Mouse (Mus musculus): Measurements from ENCODE around the gene Mad2l1bp. TPM values are rescaled to one million over a fixed set of nuclear protein-coding genes. Genes with fewer than 3 reads are reported as not detected.

Gene Mad2l1bp
- polyA plus RNA-seq (2017; shearing (Covaris generic)): 62.5 TPM

DNA sequence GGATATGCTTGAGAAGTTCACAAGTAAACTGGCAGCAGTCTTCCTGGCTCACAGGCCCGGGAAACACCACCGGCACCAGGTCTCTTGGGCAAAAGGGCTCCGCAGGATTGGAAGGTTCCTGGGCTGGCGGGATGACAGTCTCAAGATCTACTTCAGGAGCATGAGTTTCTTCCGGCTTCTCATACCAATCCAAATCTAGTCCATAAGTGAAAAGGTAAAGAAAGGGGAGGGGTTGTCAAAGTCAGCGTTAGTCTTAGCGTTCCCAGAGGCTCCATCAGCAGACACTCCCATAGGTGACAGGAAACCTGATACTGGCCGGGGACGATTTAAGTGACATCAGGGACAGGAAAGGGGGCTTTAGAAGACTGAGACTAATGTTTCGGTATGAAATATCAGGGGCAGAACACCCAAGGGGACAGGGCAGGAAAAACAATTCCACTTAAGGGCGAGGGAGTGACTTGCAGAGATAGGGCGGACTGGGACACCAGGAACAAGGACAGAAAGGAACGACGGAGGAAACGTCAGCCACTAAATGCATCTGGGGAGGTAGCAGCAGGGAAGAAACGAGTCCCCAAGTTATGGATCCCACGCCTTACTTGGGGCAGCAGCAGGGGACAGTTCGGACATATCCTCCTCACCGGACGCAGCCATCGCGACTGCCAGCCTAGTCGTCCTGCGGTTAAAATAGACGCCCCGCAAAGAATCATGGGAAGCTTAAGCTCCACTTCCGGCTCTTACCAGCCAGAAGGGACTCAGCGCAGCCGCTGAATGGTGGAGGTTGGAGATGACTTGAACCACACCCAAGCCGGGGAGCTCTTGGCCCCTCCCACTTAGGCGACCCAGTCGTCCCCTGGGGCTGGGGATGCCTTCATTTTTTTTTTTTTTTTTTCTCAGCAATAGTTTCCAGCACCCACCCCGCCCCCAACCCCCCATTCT, at the start of gene Mad2l1bp:
Mad2l1bp (minus strand) TSS at position 707 of the 936 bp plus-strand sequence.

DNA sequence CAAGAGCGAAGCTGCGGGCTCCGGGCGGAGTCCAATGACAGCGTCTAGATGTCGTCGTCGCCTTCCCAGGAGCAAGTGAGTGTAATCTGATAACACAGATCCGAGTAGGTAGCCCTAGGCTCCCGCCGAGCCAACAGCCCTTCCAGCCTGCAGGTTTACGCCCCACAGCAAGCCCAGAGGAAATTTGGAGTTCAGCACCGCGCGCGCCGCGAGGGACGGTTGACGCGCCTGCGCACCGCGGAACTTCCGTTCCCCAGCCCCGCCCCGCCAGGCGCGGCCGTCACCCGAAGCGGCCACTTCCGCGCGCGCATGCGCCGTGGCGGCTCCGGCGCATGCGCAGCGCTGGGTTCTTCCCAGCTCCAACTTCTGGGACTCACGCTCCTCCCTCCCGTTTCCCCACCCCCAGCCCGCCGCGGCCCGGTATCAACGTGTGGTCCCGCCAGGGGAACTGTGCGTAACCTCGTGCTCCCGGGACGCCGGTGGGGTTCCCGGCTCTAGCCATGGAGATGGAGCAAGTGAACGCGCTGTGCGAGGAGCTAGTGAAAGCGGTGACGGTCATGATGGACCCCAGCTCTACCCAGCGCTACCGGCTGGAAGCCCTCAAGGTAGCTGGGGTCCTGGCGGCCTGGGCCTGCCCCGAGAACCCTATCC, 49.2 kb upstream of the Mad2l1bp start, which contains the start of the genes Polh and Xpo5:
Polh (minus strand) TSS at position 225 of the 651 bp plus-strand sequence.
Xpo5 (plus strand) TSS at position 362 of the 651 bp plus-strand sequence.

DNA sequence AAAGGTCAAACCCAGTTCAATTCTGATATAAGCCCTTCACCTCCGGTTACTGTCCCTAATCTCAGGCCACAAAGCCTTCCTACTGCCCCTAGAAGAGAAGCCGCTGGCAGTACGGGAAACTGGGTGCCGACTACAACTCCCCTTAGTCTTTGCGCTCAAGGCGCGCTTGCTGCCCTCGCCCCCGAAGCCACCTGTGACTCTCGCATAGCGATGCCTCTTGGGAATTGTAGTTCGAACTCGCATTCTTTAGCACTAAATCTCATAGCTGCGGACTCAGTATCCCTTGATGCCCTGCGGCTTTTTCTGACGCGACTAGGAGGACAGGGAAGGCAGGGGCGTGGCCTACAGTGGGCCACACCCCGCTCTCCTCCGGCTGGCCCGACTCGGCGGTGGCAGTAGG, 7.3 kb upstream of the Mad2l1bp start, which contains the start of gene Gtpbp2:
Gtpbp2 (plus strand) TSS at position 347 of the 400 bp plus-strand sequence.

DNA sequence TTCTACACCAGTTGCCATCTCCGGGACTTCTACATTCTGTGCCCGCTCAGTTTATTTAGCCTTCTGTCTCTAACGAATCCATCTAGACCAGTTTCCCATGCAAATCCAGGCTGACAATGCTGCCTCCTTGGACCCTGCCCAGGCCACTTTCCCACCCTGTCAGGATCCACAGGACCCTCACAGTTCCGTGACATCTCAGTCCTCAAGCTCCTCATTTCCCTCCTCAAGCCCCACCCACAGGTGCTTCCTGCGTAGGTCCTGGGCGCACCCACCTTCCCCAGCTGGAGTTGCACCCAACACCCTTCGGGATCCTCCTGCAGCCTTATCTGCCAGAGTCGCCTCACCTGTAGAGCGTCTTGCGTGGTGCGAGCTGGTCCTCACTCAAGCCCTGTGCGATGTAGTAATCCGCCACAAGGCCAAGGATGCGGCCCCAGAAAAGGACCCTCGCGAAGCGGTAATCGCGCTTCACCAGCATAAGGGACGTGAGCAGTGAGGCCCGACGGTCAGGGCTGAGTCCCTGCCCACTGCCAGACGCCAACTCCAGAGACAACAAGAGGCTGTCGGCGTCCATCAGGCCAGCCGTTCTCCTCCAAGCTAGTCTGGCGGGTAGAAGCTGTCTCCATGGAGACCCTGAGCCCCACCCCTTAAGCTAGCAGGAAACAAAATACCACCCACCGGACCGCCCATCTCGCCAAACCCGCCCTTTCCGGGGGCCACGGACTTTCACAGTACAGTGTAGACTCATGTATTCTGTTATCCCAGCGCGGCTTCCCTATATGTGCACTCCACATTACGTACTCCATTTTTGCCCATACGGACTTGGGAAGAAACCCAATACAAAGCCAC, 9.6 kb downstream of the Mad2l1bp start, which contains the start of gene Rsph9:
Rsph9 (minus strand) TSS at position 639 of the 846 bp plus-strand sequence.

DNA sequence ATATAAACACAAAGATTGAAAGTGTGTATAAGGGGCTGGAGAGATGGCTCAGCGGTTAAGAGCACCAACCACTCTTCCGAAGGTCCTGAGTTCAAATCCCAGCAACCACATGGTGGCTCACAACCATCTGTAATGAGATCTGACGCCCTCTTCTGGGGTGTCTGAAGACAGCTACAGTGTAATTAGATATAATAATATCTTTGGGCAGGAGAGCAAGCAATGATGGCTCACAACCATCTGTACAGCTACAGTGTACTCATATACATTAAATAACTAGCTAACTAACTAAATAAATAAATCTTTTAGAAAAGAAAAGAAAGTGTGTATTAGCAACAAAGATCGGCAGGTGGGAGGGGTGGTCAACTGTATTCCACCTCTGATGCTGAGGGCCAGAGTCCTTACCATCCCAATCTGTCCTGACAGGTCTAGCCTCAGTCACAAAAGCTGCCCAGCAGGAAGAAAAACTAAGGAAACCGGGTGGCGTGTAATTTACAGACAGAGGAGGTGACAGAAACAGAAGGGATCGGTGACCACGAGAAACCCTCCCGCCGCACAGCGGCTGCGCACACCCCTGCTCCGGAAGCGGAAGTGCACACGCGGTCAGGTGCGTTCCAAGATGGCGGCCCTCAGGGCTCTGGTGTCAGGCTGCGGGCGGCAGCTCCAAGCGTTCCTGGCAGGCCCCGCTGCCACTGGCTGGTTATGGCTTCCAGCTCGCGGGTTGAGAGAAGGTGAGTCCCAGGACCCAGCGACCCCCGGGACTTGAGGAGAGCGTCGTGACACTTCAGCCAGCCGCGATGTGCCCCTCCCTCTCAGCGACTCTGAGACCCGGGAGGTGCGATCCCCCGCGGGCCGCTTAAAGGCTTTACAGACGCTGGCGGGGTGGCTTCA, 42.7 kb downstream of the Mad2l1bp start, which contains the start of gene Mrps18a:
Mrps18a (plus strand) TSS at position 585 of the 888 bp plus-strand sequence.

Other genes with a start within 250 kb of the Mad2l1bp start
- gene Vegfa, start 121.2 kb downstream of the Mad2l1bp start, polyA plus RNA-seq (2017; shearing (Covaris generic)): not detected
- gene Mrps18a, start 42.6 kb downstream of the Mad2l1bp start, polyA plus RNA-seq (2017; shearing (Covaris generic)): 121 TPM
- gene Rsph9, start 9.3 kb downstream of the Mad2l1bp start, polyA plus RNA-seq (2017; shearing (Covaris generic)): 2.7 TPM
- 75.1 TPM for gene Gtpbp2, start 7.5 kb upstream of the Mad2l1bp start, polyA plus RNA-seq (2017; shearing (Covaris generic))
- 9.3 TPM for gene Polh, start 49.1 kb upstream of the Mad2l1bp start, polyA plus RNA-seq (2017; shearing (Covaris generic))
- gene Xpo5, start 49.2 kb upstream of the Mad2l1bp start, polyA plus RNA-seq (2017; shearing (Covaris generic)): 53.0 TPM
- gene Polr1c, start 94.5 kb upstream of the Mad2l1bp start, polyA plus RNA-seq (2017; shearing (Covaris generic)): 82.5 TPM
- 145 TPM for gene Yipf3, start 94.5 kb upstream of the Mad2l1bp start, polyA plus RNA-seq (2017; shearing (Covaris generic))
- not detected for gene Lrrc73, start 100.0 kb upstream of the Mad2l1bp start, polyA plus RNA-seq (2017; shearing (Covaris generic))
- 27.3 TPM for gene Tjap1, start 129.5 kb upstream of the Mad2l1bp start, polyA plus RNA-seq (2017; shearing (Covaris generic))
- gene Dlk2, start 143.9 kb upstream of the Mad2l1bp start, polyA plus RNA-seq (2017; shearing (Covaris generic)): not detected
- gene Abcc10, start 174.8 kb upstream of the Mad2l1bp start, polyA plus RNA-seq (2017; shearing (Covaris generic)): 8.1 TPM
- gene Zfp318, start 230.2 kb upstream of the Mad2l1bp start, polyA plus RNA-seq (2017; shearing (Covaris generic)): 1.6 TPM

Measured in CD4-positive, CD25-positive, alpha-beta regulatory T cell, adult 9 weeks (primary cell).